Mouse (Mus musculus) neural tube, embryonic 14.5 days (tissue): ENCODE results near the gene Cnep1r1. TPM values are rescaled to one million over a fixed set of nuclear protein-coding genes. Genes with fewer than 3 reads are reported as not detected.

Source experiments
- ATAC-seq: fragments of 200-750 bp; cut with Nextera tagmentation; 2 replicates; pipeline ENCODE4 v1.8.0; 2017; ENCODE audit warnings: low read depth, mild to moderate bottlenecking, moderate TSS enrichment, moderate library complexity
- H3K27ac ChIP-seq: fragments of 300-500 bp; sonication (generic); 2 replicates; pipeline ENCODE4 v1.5.1; 2014; ENCODE audit warnings: low read depth, mild to moderate bottlenecking, control low read depth, low read length, moderate library complexity, mixed read lengths
- H3K27me3 ChIP-seq: fragments of 300-500 bp; sonication (generic); 2 replicates; pipeline ENCODE4 v1.6.1; 2014; ENCODE audit warnings: low read length; ENCODE audit not compliant: control insufficient read depth, insufficient read depth
- H3K36me3 ChIP-seq: fragments of 300-500 bp; sonication (generic); 2 replicates; pipeline ENCODE4 v1.6.1; 2014; ENCODE audit warnings: low read length, mixed read lengths; ENCODE audit not compliant: control insufficient read depth, insufficient read depth
- H3K4me1 ChIP-seq: fragments of 300-500 bp; sonication (generic); 2 replicates; pipeline ENCODE4 v1.6.1; 2014; ENCODE audit warnings: low read length; ENCODE audit not compliant: control insufficient read depth, insufficient read depth
- H3K4me2 ChIP-seq: fragments of 300-500 bp; sonication (generic); 2 replicates; pipeline ENCODE4 v1.6.1; 2014; ENCODE audit warnings: mild to moderate bottlenecking, low read depth, low read length, control low read depth
- H3K4me3 ChIP-seq: fragments of 300-500 bp; sonication (generic); 2 replicates; pipeline ENCODE4 v1.5.1; 2014; ENCODE audit warnings: low read depth, low read length, control low read depth, mixed read lengths
- H3K9ac ChIP-seq: fragments of 300-500 bp; sonication (generic); replicated peaks from 2 replicates; pipeline ENCODE4 v1.6.1; 2014; ENCODE audit warnings: low read depth, mild to moderate bottlenecking, control low read depth, low read length, mixed read lengths
- H3K9me3 ChIP-seq: fragments of 300-500 bp; sonication (generic); 2 replicates; pipeline ENCODE4 v1.6.1; 2016; ENCODE audit warnings: low read length; ENCODE audit not compliant: control insufficient read depth
- WGBS: fragments of 180-500 bp; shearing (Covaris S2); extraction: QIAGEN DNeasy Blood & Tissue Kit; methylation state at CpG from one replicate; pipeline ENCODE4 v1.1.7; 2014; 5-methylcytosine and 5-hydroxymethylcytosine counted together
- microRNA-seq: library from miRNA; unstranded; fragments of <30 nt; microRNA quantifications from one replicate; pipeline ENCODE4, GENCODE M21; 2016
- polyA plus RNA-seq: library from polyadenylated mRNA; unstranded; fragments of >200 nt; fragmentation: Nextera tagmentation; extraction: Ambion mirVana; gene quantifications from 2 replicates; pipeline ENCODE4 v1.2.1, GENCODE M21; 2014

Cnep1r1 gene
- polyA plus RNA-seq, 1 experiment from 2014 or later = 25.3 TPM

DNA sequence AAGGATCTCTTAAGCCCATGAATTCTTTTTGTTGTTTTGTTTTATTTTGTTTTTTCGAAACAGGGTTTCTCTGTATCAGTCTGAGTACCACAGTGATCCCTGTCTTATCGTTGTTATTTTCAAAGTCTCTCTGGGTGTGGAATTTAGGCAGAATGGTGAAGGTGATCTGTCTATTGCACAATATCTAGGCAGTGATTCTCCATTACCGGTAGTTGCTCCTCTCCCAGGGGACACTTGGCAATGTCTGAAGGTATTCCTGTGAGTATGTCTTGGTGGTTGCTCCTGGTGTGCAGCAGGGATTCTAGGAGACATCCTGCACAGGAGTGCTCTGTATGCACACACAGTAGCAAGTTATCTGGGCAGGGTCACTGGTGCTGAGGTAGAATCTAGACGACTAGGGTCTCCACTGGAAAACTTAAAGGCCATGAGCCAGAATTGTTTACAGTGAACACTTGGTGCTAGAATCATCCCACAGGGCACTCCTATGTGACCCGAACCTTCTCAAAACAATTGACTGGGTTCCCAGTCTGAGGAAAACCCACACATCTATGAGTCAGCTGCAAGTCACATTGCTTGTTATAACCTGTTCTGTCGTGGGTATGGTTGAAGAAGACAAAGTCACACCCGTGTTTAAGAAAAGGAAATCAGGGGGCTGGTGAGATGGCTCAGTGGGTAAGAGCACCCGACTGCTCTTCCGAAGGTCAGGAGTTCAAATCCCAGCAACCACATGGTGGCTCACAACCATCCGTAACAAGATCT, 41.8 kb downstream of the Cnep1r1 start:
- Histone ChIP-seq H3K9ac (no peak overlapping the region), H3K9me3 (no peaks in the 10 kb centered on the region), H3K4me1 (no peaks in the 10 kb centered on the region), H3K27ac (no peak overlapping the region), H3K4me3 (no peak overlapping the region), H3K27me3 (no peaks in the 10 kb centered on the region), H3K36me3 (peaks cover 52% of the 10 kb centered on the region), H3K4me2 (no peak overlapping the region)
- WGBS = 92% methylated on average over 10 of the region's 10 CpGs
- no peak for ATAC-seq

DNA sequence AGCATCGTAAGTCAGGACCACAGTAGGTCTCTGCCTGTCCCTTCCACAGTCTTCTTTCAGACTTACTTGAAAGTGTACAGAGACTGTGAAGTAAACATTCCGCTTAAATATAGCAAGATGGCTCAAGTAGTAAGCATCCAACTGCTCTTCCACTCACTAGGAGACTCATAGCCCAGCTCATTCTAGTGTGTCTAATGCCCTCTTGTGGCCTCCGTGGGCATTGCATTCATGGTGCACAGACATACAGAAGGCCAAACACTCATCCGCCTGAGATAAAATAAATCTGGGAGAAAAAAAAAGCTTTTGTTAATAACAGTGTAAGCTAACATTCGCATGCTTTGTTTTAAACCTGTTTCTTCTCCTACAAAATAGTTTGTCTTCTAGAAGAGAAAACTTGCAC, 42.9 kb downstream of the Cnep1r1 start:
- H3K9me3 ChIP-seq = no peaks in the 10 kb centered on the region

DNA sequence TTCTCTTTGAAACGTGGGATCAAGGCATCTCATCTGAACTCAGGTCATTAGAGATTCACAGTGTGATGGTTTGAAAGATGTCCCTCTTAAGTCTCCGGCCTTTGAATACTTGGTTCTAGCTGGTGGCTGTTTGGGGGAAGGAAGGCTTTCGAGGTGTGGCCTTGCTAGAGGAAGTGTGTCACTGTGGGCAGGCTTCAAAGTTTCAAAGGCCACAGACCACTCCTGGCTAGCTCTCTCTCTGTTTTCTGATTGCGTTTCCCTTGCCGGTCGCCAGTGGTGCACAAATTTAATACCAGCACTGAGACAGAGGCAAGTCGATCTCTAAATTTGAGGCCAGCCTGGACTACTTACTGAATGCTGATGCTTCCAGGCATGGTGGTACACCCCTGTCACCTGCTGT, 56.7 kb downstream of the Cnep1r1 start:
- ATAC-seq = no peak
- 94% methylated on average over 7 of the region's 7 CpGs for WGBS

More for the DNA sequence above, 42.9 kb downstream of the Cnep1r1 start:
- Histone ChIP-seq H3K27ac (no peak overlapping the region), H3K36me3 (peaks cover 58% of the 10 kb centered on the region), H3K9ac (no peak overlapping the region), H3K27me3 (no peaks in the 10 kb centered on the region), H3K4me2 (no peak overlapping the region), H3K4me1 (no peaks in the 10 kb centered on the region), H3K4me3 (no peak overlapping the region)
- ATAC-seq = no peak
- 80% methylated on average over 5 of the region's 5 CpGs for WGBS

DNA sequence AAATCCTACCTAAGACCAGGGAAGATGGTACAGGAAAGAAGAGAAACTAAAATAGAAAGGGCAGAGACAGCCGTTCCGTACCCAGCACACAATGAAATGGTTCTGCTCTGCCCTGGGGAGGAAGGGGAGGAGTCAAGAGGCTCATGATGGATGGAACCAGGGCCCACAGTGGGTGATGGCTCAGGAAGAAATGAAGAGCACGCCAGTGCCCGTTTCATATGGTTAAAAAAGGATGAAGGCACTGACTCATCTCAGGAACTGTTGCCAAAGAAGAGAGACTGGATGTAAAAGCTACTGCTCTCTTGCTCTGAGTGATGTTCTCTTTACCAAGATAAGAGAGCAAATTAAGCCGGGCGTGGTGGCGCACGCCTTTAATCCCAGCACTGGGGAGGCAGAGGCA, 58.7 kb downstream of the Cnep1r1 start:
- Histone ChIP-seq H3K9ac (no peak overlapping the region), H3K9me3 (no peaks in the 10 kb centered on the region), H3K4me3 (no peak overlapping the region), H3K4me1 (no peaks in the 10 kb centered on the region), H3K4me2 (no peak overlapping the region), H3K36me3 (peaks cover under 1% of the 10 kb centered on the region; the same call in 1 of the 2 replicates), H3K27ac (no peak overlapping the region), H3K27me3 (no peaks in the 10 kb centered on the region)
- WGBS = 93% methylated on average over 8 of the region's 8 CpGs
- no peak for ATAC-seq

More for the DNA sequence above, 56.7 kb downstream of the Cnep1r1 start:
- Histone ChIP-seq H3K36me3 (peaks cover 10% of the 10 kb centered on the region; the same call in 1 of the 2 replicates), H3K4me1 (no peaks in the 10 kb centered on the region), H3K9ac (no peak overlapping the region), H3K9me3 (no peaks in the 10 kb centered on the region), H3K4me2 (no peak overlapping the region), H3K27ac (no peak overlapping the region), H3K27me3 (no peaks in the 10 kb centered on the region), H3K4me3 (no peak overlapping the region)

- 93% methylated on average over 2 of the region's 2 CpGs for WGBS
- Histone ChIP-seq H3K27ac (no peak overlapping the region), H3K36me3 (no peaks in the 10 kb centered on the region), H3K4me2 (no peak overlapping the region), H3K9ac (no peak overlapping the region), H3K4me3 (no peak overlapping the region), H3K27me3 (no peaks in the 10 kb centered on the region), H3K9me3 (no peaks in the 10 kb centered on the region), H3K4me1 (no peaks in the 10 kb centered on the region)
- ATAC-seq = no peak
Observed at GRCm38 (mm10) chr8:88183121-88183520, 64.6 kb downstream of the Cnep1r1 start.

Small RNA genes within 50 kb of the gene (microRNA-seq; reads per million reads assigned to microRNA genes)
- 1.7 reads per million for gene Mir7071

Other genes starting within 250 kb of the Cnep1r1 start
- 35.0 and 43.6 TPM in 2 replicates for gene Zfp423, start 159.2 kb upstream of the Cnep1r1 start, polyA plus RNA-seq
- 42.9 and 44.4 TPM in 2 replicates for gene Heatr3, start 19.1 kb downstream of the Cnep1r1 start, polyA plus RNA-seq
- gene Tent4b, start 80.4 kb downstream of the Cnep1r1 start, polyA plus RNA-seq = 16.0 and 18.8 TPM in 2 replicates
- 2.2 and 3.7 TPM in 2 replicates for gene Adcy7, start 153.6 kb downstream of the Cnep1r1 start, polyA plus RNA-seq
- gene Brd7, start 243.4 kb downstream of the Cnep1r1 start, polyA plus RNA-seq = 66.1 and 68.8 TPM in 2 replicates